18 mouse cellular contexts compared by ENCODE assay signal in the genomic region with DNA sequence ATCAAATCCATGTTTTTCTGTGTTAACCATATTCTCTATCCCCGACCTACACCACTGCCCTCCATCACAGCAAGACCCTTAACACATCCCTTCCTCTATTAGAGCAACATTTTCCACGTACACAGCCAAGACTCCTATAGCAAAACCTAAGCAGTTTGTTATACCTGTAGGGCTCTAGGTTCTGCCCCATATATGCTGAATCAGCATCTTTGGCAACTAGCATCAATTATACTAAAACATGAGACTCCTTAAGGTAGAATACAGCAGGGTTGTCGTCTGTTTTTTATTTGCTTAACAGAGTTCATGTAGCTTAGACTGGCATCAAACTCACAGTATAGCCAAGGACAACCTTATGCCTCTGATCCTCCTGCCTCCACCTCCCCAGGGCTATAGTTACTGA. TPM values are rescaled to one million over a fixed set of nuclear protein-coding genes. Genes with fewer than 3 reads are reported as not detected.
DNase-seq lines count a peak whose midpoint lies in the region; ATAC-seq and TF ChIP-seq lines count a peak whose summit lies in the region.
"Had no signal": no experiment of that assay in that cellular context is flagged by ENCODE, and none has a peak within 500 bp of the region (broad histone marks: within the 10 kb centered on the region; RNA-seq: fewer than 3 reads in every experiment).

No protein-coding gene starts in this region.

- 85% methylated on average over 3 of the region's 3 CpGs for WGBS in forebrain, embryonic 10.5 days
- 84% methylated on average over 3 of the region's 3 CpGs for WGBS in forebrain, postnatal 0 days
- WGBS in liver, embryonic 12.5 days (ENCODE audit: insufficient replicate concordance) = 67% methylated on average over 3 of the region's 3 CpGs
- 88% methylated on average over 3 of the region's 3 CpGs for WGBS in limb, embryonic 10.5 days

- no peaks in the 10 kb centered on the region for H3K79me2 ChIP-seq in CH12.LX (replicated peaks; ENCODE audit: control insufficient read depth, extremely low read depth, insufficient read depth, poor library complexity, severe bottlenecking)

- ATAC-seq in forebrain, postnatal 0 days = no peak
- ATAC-seq in liver, embryonic 12.5 days = no peak

- no peak for DNase-seq in forebrain, embryonic 10.5 days (ENCODE audit: extremely low spot score, low spot score)
- DNase-seq in forebrain, postnatal 0 days = no peak
- DNase-seq in liver (no peak), CH12.LX (ENCODE audit: extremely low read depth) (no peak)
- DNase-seq in limb, embryonic 10.5 days (ENCODE audit: low spot score) = no peak
- no peak for DNase-seq in thymus, postnatal 36 days
- no peak for DNase-seq in right cerebral cortex, postnatal 36 days (ENCODE audit: low spot score in 2 of 2)
- DNase-seq: adrenal gland, postnatal 14 days; cerebellum, postnatal 10 days; gastrocnemius, postnatal 36 days; kidney, adult 9 months; lung, adult 18-20 months had no signal

- H3K9me3 ChIP-seq in forebrain, embryonic 10.5 days = peaks cover 6% of the 10 kb centered on the region
- H3K9me3 ChIP-seq in forebrain, postnatal 0 days (ENCODE audit: low read length) = no peaks in the 10 kb centered on the region
- peaks cover 5% of the 10 kb centered on the region; the same call in 1 of the 2 replicates for H3K9me3 ChIP-seq in liver, embryonic 12.5 days (replicated peaks)
- peaks cover 21% of the 10 kb centered on the region for H3K9me3 ChIP-seq in CH12.LX (replicated peaks; ENCODE audit: low read length)
- H3K9me3 ChIP-seq in limb, embryonic 10.5 days (replicated peaks) = no peaks in the 10 kb centered on the region
- H3K9me3 ChIP-seq: heart, embryonic 12.5 days had no signal

- TF ChIP-seq POLR2A in CH12.LX (IDR thresholded peaks at IDR 0.05; ENCODE audit: low read depth, low read length) = no peak

- H3K4me1 ChIP-seq in forebrain, embryonic 10.5 days = peaks cover 26% of the 10 kb centered on the region
- H3K4me1 ChIP-seq in forebrain, postnatal 0 days (ENCODE audit: insufficient read depth) = peaks cover 6% of the 10 kb centered on the region; the same call in 1 of the 2 replicates
- peaks cover 12% of the 10 kb centered on the region for H3K4me1 ChIP-seq in liver, embryonic 12.5 days
- peaks cover 8 to 20% of the 10 kb centered on the region in 2 experiments for H3K4me1 ChIP-seq in CH12.LX (ENCODE audit: control insufficient read depth in 1 of 2, insufficient read depth in 2 of 2)
- H3K4me1 ChIP-seq in limb, embryonic 10.5 days = peaks cover 16% of the 10 kb centered on the region

- no peak overlapping the region for H3K27ac ChIP-seq in forebrain, embryonic 10.5 days
- H3K27ac ChIP-seq in forebrain, postnatal 0 days (ENCODE audit: low read depth, low read length) = no peak overlapping the region
- no peak overlapping the region for H3K27ac ChIP-seq in liver, embryonic 12.5 days
- no peak overlapping the region for H3K27ac ChIP-seq in CH12.LX (ENCODE audit: insufficient read depth, low read depth)
- H3K27ac ChIP-seq in limb, embryonic 10.5 days = no peak overlapping the region

- TF ChIP-seq RAD21 in CH12.LX (IDR thresholded peaks at IDR 0.05; ENCODE audit: low read depth, low read length) = no peak

- no peak overlapping the region; the same call in 1 of the 2 replicates for H3K4me2 ChIP-seq in forebrain, postnatal 0 days (ENCODE audit: low read depth)
- peak overlapping the region; percentile 96; the same call in 1 of the 2 replicates for H3K4me2 ChIP-seq in liver, embryonic 12.5 days
- H3K4me2 ChIP-seq in CH12.LX (ENCODE audit: insufficient read depth, low read depth, poor library complexity, severe bottlenecking) = peak overlapping the region; percentile 94; the same call in 1 of the 2 replicates

- H3K36me3 ChIP-seq in forebrain, embryonic 10.5 days (replicated peaks) = peaks cover 27% of the 10 kb centered on the region
- peaks cover 5% of the 10 kb centered on the region; the same call in 1 of the 2 replicates for H3K36me3 ChIP-seq in forebrain, postnatal 0 days (ENCODE audit: insufficient read depth)
- peaks cover 20% of the 10 kb centered on the region for H3K36me3 ChIP-seq in liver, embryonic 12.5 days
- H3K36me3 ChIP-seq in CH12.LX (replicated peaks in 1 of 2; ENCODE audit: control insufficient read depth in 1 of 2, insufficient read depth in 1 of 2, low read length in 1 of 2) = peaks cover 7 to 30% of the 10 kb centered on the region in 2 experiments
- peaks cover 29% of the 10 kb centered on the region for H3K36me3 ChIP-seq in limb, embryonic 10.5 days

- TF ChIP-seq CTCF in forebrain, postnatal 0 days (IDR thresholded peaks at IDR 0.05; ENCODE audit: low read depth) = no peak
- no peak for TF ChIP-seq CTCF in CH12.LX (conservative IDR thresholded peaks at IDR 0.05 in 1 of 2, IDR thresholded peaks at IDR 0.05 in 1 of 2; ENCODE audit: low read depth in 2 of 2, low read length in 2 of 2)

- dilution Hi-C loops in CH12.LX (cut with MboI; ENCODE audit: extremely low pct_ligation_motif_present, extremely low pct_unique_long_range_greater_than_20kb, low sequenced_read_pairs) = no loop called here

- TF ChIP-seq EP300 in CH12.LX (IDR thresholded peaks at IDR 0.05; ENCODE audit: low read length) = no peak

- H3K9ac ChIP-seq in forebrain, postnatal 0 days = no peak overlapping the region
- no peak overlapping the region for H3K9ac ChIP-seq in liver, embryonic 12.5 days
- no peak overlapping the region; the same call in 1 of the 2 replicates for H3K9ac ChIP-seq in CH12.LX (ENCODE audit: insufficient read depth, low read depth)
- H3K9ac ChIP-seq: heart, embryonic 12.5 days had no signal

- 0 out of 2 replicates have a peak overlapping the region, but pooled peaks have one; percentile 93 for H3K4me3 ChIP-seq in forebrain, embryonic 10.5 days
- H3K4me3 ChIP-seq in forebrain, postnatal 0 days (ENCODE audit: low read depth, low read length) = no peak overlapping the region
- no peak overlapping the region for H3K4me3 ChIP-seq in liver, embryonic 12.5 days
- H3K4me3 ChIP-seq in CH12.LX (replicated peaks in 1 of 3; ENCODE audit: low read depth in 2 of 3, low read length in 2 of 3, poor library complexity in 1 of 3) = peak overlapping the region in 2 of 3 experiments; percentile 82 to 92
- peak overlapping the region; percentile 98; the same call in 1 of the 2 replicates for H3K4me3 ChIP-seq in limb, embryonic 10.5 days

- in situ Hi-C loops in CH12.LX (cut with MboI; ENCODE audit: low pct_ligation_motif_present, low pct_unique_long_range_greater_than_20kb, low sequenced_read_pairs) = no loop called here

- H3K27me3 ChIP-seq in forebrain, embryonic 10.5 days (ENCODE audit: poor library complexity, severe bottlenecking) = no peaks in the 10 kb centered on the region
- H3K27me3 ChIP-seq in forebrain, postnatal 0 days (ENCODE audit: insufficient read depth, low read length) = no peaks in the 10 kb centered on the region
- no peaks in the 10 kb centered on the region for H3K27me3 ChIP-seq in liver, embryonic 12.5 days (replicated peaks)
- H3K27me3 ChIP-seq in CH12.LX (replicated peaks) = no peaks in the 10 kb centered on the region
- no peaks in the 10 kb centered on the region for H3K27me3 ChIP-seq in limb, embryonic 10.5 days (ENCODE audit: low read depth, poor library complexity, severe bottlenecking)
- H3K27me3 ChIP-seq: heart, embryonic 12.5 days had no signal

TF ChIP-seq in CH12.LX, 34 proteins besides CTCF, POLR2A, EP300 and RAD21:
- TF ChIP-seq MAFK (IDR thresholded peaks at IDR 0.05; ENCODE audit: insufficient replicate concordance, low read length) (peak; percentile 99), ETS1 (conservative IDR thresholded peaks at IDR 0.05; ENCODE audit: low read depth, low read length) (no peak)

RNA-seq across cellular contexts. Expression of gene Poc1b, which starts 1.3 kb away (rescaled TPM):
- 35.0 and 36.0 TPM in 2 replicates for polyA plus RNA-seq in forebrain, embryonic 10.5 days (2016; fragmentation: Nextera tagmentation; extraction: Ambion mirVana)
- total RNA-seq in forebrain, postnatal 0 days (2014; rRNA removed) = 10.1 and 12.4 TPM in 2 replicates
- 12.0 and 14.4 TPM in 2 replicates for polyA plus RNA-seq in forebrain, postnatal 0 days (2015; fragmentation: Nextera tagmentation; extraction: Ambion mirVana)
- 8.5 and 8.7 TPM in 2 replicates for polyA plus RNA-seq in liver, embryonic 12.5 days (2016; fragmentation: Nextera tagmentation; extraction: Ambion mirVana)
- total RNA-seq in CH12.LX (2012; rRNA removed) (5.0 and 5.6 TPM in 2 replicates), CH12.LX (2014; rRNA removed) (3.8 and 4.0 TPM in 2 replicates)
- polyA plus RNA-seq in CH12.LX (2012; ENCODE audit: insufficient read length, low read depth) = 17.4 and 18.2 TPM in 2 replicates
- polyA plus RNA-seq in limb, embryonic 10.5 days (2016; fragmentation: Nextera tagmentation; extraction: Ambion mirVana) = 39.2 and 39.9 TPM in 2 replicates

RNA-seq across cellular contexts. Expression of gene Galnt4, which starts 2.4 kb away (rescaled TPM):
- 5.0 and 5.3 TPM in 2 replicates for polyA plus RNA-seq in forebrain, embryonic 10.5 days (2016; fragmentation: Nextera tagmentation; extraction: Ambion mirVana)
- total RNA-seq in forebrain, postnatal 0 days (2014; rRNA removed) = 3.7 and 5.3 TPM in 2 replicates
- 1.5 and 2.1 TPM in 2 replicates for polyA plus RNA-seq in forebrain, postnatal 0 days (2015; fragmentation: Nextera tagmentation; extraction: Ambion mirVana)
- polyA plus RNA-seq in liver, embryonic 12.5 days (2016; fragmentation: Nextera tagmentation; extraction: Ambion mirVana) = 4.2 and 4.5 TPM in 2 replicates
- total RNA-seq in CH12.LX (2012; rRNA removed) = 4.7 and 5.2 TPM in 2 replicates
- total RNA-seq in CH12.LX (2014; rRNA removed) = 4.6 and 5.3 TPM in 2 replicates
- polyA plus RNA-seq in CH12.LX (2012; ENCODE audit: insufficient read length, low read depth) = 3.7 and 4.4 TPM in 2 replicates
- polyA plus RNA-seq in limb, embryonic 10.5 days (2016; fragmentation: Nextera tagmentation; extraction: Ambion mirVana) = 5.7 and 6.0 TPM in 2 replicates

RNA-seq across cellular contexts. Expression of gene Phxr2, which starts 20.6 kb away (rescaled TPM):
- 0.14 TPM in 1 of 2 replicates, not detected in the other for polyA plus RNA-seq in forebrain, embryonic 10.5 days (2016; fragmentation: Nextera tagmentation; extraction: Ambion mirVana)
- not detected in 2 replicates for total RNA-seq in forebrain, postnatal 0 days (2014; rRNA removed)
- not detected in 2 replicates for polyA plus RNA-seq in forebrain, postnatal 0 days (2015; fragmentation: Nextera tagmentation; extraction: Ambion mirVana)
- not detected in 2 replicates for polyA plus RNA-seq in liver, embryonic 12.5 days (2016; fragmentation: Nextera tagmentation; extraction: Ambion mirVana)
- total RNA-seq in CH12.LX (2012; rRNA removed) = not detected in 2 replicates
- not detected in 2 replicates for total RNA-seq in CH12.LX (2014; rRNA removed)
- polyA plus RNA-seq in CH12.LX (2012; ENCODE audit: insufficient read length, low read depth) = not detected in 2 replicates
- polyA plus RNA-seq in limb, embryonic 10.5 days (2016; fragmentation: Nextera tagmentation; extraction: Ambion mirVana) = 0.20 TPM in 1 of 2 replicates, not detected in the other
- total RNA-seq: adrenal gland, postnatal 14 days; gastrocnemius, postnatal 36 days; hematopoietic stem cell, adult 5-6 weeks; layer of hippocampus, adult 2 months; left cerebral cortex, postnatal 10 days; monocyte, adult 5-6 weeks had no signal
- polyA plus RNA-seq: heart, embryonic 12.5 days had no signal

Comparison
In these comparisons a context has a peak if more than half of its experiments do, and no peak if none do; other contexts are left out.
1. H3K4me3 ChIP-seq: peak in forebrain, embryonic 10.5 days (single experiment), CH12.LX (2 of 3) and limb, embryonic 10.5 days (single experiment); none in forebrain, postnatal 0 days (single experiment) and liver, embryonic 12.5 days (single experiment).